Mouse (Mus musculus) monocyte, adult 5-6 weeks (primary cell): Measurements from ENCODE around the gene Dazap1. TPM values are rescaled to one million over a fixed set of nuclear protein-coding genes. Genes with fewer than 3 reads are reported as not detected.

Experiments
- ATAC-seq: fragments of 153-309, 156-312 bp; replicated peaks from 2 replicates; pipeline ENCODE4 v1.8.0; 2017; ENCODE audit warnings: mild to moderate bottlenecking; ENCODE audit not compliant: low TSS enrichment, insufficient number of reproducible peaks, severe bottlenecking, poor library complexity, low FRiP score
- total RNA-seq: library from RNA; stranded (forward); fragments of 200-1000, 200-491, 200-594 nt; gene quantifications from 3 replicates; pipeline ENCODE4 v1.2.3, GENCODE M21; 2017

Dazap1 gene
- total RNA-seq, 1 experiment from 2014 or later, result 92.5 TPM

DNA sequence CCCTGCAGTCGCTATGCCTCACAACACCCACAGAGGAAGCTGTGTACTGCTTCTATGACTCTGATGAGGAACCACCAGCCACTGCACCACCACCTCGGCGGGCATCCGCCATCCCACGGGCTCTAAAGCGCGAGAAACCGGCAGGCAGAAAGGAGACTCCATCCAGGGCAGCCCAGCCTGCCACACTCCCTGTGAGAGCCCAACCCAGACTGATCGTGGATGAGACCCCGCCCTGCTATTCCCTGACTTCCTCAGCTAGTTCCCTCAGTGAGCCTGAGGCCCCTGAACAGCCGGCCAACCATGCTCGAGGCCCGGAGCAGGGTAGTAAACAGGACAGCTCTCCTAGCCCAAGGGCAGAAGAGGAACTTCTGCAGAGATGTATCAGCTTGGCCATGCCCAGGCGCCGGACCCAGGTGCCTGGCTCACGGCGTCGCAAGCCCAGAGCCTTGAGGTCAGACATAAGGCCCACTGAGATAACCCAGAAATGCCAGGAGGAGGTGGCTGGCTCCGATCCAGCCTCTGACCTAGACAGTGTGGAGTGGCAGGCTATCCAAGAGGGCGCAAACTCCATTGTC lies 52.4 kb downstream of the Dazap1 start:
- peak; percentile 22; the same call in 1 of the 2 replicates for ATAC-seq

GRCm38 (mm10) chr10:80314494-80315001 lies 53.3 kb downstream of the Dazap1 start:
- no peak for ATAC-seq

- no peak for ATAC-seq
Measured at GRCm38 (mm10) chr10:80315315-80315714, 54.0 kb downstream of the Dazap1 start.

DNA sequence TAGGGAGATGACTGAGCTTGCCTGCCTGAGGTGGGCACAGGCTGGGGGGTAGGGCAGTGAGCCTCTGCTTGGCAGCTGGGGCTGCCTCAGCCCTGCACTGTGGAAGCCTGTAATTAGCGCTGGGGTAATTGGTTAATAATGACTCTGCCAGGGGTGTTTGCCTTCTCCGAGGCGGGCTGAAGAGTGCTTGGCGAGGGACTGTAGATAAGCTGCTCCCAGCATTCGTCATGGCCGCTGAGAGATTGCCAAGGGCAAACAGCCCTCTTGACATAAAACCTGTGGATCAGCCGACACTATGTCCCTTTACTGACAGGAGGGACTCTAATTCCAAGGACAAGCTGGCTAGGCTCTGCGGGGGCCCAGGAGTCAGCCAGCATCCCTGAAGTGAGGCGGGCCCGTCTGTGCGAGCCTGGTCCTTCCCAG lies 55.1 kb downstream of the Dazap1 start:
- ATAC-seq, result no peak

DNA sequence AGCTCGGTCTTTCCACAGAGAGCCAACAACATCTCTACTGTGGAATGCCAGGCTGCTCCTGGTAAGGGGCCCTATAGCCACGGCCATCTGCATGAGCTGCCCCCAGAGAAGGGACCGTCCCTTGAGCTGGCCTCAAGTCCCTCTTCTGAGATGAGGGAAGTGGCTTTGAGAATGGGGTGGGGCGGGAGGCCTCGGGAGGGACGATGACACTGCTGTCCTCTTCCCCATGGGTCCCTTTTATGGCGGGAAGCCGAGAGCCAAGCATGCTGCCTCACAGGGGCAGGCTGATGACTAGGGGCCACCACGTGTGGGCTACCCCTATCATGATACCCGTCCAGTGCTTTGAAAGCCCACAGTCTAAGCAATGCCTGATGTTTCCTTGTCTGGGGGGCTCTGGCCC lies 55.7 kb downstream of the Dazap1 start:
- peak; percentile 30; the same call in 1 of the 2 replicates for ATAC-seq

- ATAC-seq, result peak; percentile 71
Measured at GRCm38 (mm10) chr10:80320340-80320760, 59.1 kb downstream of the Dazap1 start, which contains the start of gene 2310011J03Rik. Gene 2310011J03Rik, minus strand, starts transcription at chr10:80320537.

DNA sequence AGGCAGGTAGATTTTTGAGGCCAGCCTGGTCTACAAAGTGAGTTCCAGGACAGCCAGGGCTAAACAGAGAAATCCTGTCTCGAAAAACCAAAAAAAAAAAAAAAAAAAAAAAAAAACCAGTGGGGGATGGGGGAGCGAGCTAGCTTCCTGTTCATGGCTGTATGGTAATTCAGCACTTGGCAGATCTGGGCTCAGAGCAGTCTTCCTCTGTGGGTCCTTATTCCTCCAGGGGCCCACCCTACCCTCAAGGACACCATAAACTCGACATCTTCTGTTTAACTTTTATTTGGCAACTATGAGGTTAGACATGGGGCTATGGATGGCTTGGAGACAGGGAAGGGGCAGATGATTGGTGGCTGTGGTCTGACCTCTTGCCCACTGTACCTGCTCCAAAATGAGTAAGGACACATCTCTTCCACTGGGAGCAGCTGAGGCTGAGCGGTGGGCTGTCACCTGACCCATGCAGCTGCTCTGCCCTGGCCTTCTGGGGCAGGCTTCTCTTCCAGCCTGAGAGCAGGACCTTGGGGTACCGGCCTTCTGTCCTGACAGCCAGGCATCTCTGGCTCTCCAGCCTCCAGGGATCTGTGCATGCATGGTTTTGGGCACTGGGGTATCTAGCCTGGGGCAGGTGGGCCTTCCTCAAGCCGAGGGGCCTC lies 59.9 kb downstream of the Dazap1 start:
- ATAC-seq, result no peak

DNA sequence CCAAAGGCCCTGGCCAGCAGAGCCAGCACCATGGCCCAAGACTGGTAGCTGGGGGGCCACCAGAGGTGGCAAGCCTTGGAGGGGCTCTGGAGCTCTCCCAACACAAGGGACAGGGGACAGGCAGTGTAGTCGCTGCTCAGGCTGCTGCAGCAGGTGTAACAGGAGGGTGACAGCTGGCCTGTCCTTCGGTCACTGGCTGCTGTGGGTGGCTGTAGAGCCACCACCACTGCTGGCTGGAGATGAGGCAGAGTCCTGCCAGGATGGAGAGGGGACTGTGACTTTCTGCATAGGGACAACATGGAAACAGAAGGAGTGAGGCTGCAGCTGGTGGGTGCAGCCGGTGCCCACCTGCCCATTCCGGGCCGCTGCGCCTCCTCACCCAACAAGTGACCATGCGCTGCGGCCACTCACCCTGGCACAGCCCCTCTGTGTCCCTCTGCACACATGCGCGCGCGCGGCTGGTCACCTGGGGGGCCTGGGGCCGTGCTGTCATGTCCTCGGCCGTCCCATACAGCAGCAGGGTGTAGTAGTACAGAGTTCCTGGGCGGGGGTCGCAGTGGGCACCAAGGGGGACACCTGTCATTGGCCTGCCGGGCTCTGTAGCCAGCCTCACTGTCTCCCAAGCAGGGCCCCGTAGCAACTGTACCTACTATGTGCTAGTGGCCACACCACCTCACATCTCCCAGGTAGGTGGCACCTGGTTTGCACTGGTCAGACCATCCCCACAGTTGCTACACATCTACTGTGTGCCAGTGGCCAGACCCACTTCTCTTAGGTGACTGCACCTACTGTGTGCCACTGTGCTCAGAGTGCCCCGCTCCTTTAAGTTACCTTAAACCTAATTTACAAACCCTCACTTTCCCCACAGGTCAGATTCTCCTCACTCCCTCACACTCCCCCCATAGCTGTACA lies 60.6 kb downstream of the Dazap1 start:
- ATAC-seq, result no peak

DNA sequence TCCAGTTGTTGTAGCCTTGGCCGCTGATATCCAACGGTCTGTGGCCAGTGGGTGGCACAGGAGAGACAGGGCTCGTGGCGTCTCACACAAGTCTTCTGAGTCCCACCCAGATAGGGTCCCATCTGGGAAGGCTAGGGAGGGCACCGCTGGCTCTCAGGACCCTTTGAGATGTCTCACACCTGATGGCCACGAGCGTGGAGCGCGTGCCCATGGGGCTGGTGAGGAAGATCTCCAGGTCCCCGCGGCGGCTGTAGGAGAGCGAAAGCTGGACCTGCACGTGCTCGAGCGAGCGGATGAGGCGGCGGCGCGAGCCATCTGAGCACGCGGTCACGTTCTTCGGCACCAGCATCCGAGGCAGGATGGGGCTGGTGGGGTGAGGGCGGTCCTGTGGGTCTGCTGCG lies 61.5 kb downstream of the Dazap1 start:
- no peak for ATAC-seq

GRCm38 (mm10) chr10:80323261-80324119 lies 62.2 kb downstream of the Dazap1 start:
- 0 out of 2 replicates have a peak, but pooled peaks have one; percentile 29 for ATAC-seq

DNA sequence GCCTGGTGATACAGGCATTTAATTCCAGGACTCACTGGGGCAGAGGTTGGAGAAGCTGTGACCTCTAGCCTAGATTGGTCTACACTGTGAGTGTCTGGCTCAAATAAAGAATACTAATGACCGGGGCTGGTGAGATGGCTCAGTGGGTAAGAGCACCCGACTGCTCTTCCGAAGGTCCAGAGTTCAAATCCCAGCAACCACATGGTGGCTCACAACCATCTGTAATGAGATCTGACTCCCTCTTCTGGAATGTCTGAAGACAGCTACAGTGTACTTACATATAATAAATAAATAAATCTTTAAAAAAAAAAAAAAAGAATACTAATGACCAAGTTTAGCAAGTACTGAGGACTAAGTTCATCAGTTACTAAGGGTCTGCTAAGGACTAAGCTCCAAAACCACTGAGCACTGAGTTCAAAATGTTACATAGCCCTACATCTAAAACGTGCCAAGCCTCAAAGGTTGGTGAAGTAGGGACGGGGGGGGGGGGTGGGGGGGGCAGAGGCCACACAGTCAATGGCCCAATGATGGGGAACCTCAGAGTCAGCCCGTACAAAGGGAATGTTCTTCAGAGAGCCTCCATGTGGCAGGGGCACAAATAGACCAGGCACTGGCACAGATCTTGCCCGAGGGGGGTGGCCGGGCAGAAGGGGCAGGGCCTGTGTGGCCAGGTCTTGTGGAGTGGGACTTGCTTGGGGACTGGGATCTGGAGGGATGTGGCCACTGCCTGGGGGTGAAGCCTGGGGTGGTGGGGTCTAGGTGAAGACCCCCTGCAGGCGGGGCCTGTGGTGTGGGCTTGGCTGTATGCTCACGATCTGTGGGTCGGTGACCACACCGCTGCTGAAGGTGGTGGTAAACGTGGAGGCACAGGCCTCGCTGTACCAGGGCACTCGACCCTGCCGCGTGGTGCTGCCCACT lies 63.1 kb downstream of the Dazap1 start:
- ATAC-seq, result no peak

DNA sequence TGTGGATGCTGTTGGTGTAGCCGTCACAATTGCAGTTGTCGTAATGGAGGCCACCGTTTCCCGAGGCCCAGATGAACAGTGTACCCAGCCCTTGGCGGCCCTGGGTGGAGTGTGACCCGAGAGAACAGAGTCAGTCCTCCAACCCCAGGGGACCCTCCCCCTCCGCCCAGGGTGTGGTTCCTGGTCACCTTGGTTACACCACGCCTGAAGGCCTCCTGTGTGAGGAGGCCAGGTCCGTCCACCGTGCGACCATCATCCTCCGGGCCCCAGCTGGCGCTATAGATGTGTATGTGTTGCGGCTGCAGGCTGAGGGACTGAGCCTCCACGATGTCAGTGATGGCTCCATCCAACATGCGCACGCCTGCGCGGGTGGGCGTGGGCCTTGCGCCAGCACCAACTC lies 63.8 kb downstream of the Dazap1 start:
- ATAC-seq, result no peak

GRCm38 (mm10) chr10:80329273-80330081 lies 68.2 kb downstream of the Dazap1 start, which contains the start of the genes Pcsk4 and Reep6:
Gene Pcsk4, minus strand, starts transcription at chr10:80329498.
Gene Reep6, plus strand, starts transcription at chr10:80329953.
- peak; percentile 90 for ATAC-seq

DNA sequence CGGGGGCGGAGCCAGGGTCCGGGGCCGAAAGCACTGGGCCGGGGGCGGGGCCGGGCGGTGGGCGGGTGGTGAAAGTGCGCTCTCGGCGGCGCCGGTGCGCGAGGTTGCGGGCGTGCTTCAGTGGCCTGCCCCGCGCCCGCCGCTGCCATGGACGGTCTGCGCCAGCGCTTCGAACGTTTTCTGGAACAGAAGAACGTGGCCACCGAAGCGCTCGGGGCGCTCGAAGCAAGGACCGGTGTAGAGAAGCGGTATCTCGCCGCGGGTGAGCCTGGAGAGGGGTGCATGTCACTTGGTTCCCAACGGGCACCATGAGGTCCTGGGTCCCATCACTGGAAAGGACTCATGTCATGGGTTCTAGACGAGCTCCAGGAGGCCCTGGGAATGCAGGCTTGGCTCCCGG lies 68.8 kb downstream of the Dazap1 start:
- no peak for ATAC-seq

GRCm38 (mm10) chr10:80330888-80331287 lies 69.6 kb downstream of the Dazap1 start:
- ATAC-seq, result no peak
